Mouse (Mus musculus): Measurements from ENCODE around the gene Vmn1r63.
"Not testable (repeated sequence)": the region's sequence is repeated elsewhere in the genome, so short reads cannot be mapped to it uniquely, and the experiment has no call there.

Vmn1r63 gene

GRCm38 (mm10) chr7:5805345-5805744 is at the start of gene Vmn1r63:
Gene Vmn1r63, minus strand, starts transcription at chr7:5805445.
- not testable (repeated sequence) for DNase-seq (ENCODE audit: low read depth, low spot score)

All from skeletal muscle tissue, adult 2 months (tissue).